Mouse (Mus musculus) liver, embryonic 14.5 days (tissue): Measurements from ENCODE around the gene Sp1.

Experiments
- CTCF ChIP-seq: IDR thresholded peaks from 2 replicates; pipeline ENCODE4 v1.5.1; 2016; ENCODE audit warnings: antibody characterized with exemption, low read depth, control low read depth
- EP300 ChIP-seq: IDR thresholded peaks from 2 replicates; pipeline ENCODE4 v1.6.1; 2016; ENCODE audit warnings: antibody characterized with exemption, low read depth

DNA sequence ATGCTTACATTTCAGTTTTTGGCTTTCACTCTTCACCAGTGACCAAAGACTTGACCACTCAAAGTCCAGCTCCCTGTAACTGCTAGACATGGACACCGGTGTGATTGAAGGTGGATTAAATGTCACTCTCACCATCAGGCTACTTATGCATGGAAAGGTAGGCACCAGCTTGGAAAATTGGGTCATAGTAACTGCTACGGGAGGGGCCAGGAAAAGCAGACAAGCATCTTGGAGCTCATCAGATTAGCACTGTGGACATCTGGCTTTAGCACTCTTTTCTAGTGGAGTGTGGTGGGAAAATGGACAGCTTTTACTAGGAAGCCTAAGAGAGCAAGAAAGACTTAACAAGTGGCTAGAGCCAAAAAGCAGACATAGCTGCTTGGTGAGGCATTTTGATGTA lies 67.3 kb downstream of the Sp1 start:
- no peak for TF ChIP-seq EP300
- no peak for TF ChIP-seq CTCF
